ENCODE assay signal across 9 mouse cellular contexts in the genomic region with DNA sequence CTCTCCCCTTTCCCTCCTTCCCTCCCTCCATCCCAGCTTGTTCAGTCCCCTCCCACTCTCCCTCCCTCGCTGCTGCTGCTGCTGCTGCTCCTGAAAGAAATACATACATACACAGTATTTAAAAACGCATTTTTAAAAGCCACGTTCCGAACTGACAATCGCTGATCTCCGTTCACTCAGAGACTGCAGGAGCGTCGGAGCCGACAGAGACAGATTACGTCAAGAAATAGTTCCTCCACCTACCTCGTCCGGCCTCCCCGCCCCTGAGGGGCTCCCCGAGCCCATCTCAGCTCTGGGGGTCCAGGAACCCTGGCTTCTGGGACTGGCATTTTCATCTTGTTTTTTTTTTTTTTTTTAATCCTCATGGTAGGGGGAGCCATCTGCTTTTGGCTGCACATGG. TPM values are rescaled to one million over a fixed set of nuclear protein-coding genes. Genes with fewer than 3 reads are reported as not detected.
DNase-seq lines count a peak whose midpoint lies in the region; ATAC-seq and TF ChIP-seq lines count a peak whose summit lies in the region.
"Had no signal": no experiment of that assay in that cellular context is flagged by ENCODE, and none has a peak within 500 bp of the region (broad histone marks: within the 10 kb centered on the region; RNA-seq: fewer than 3 reads in every experiment).

No protein-coding gene starts in this region.

- H3K4me1 ChIP-seq in heart, embryonic 13.5 days = peaks cover 13% of the 10 kb centered on the region
- peaks cover 2 to 20% of the 10 kb centered on the region in 2 experiments; a peak in 3 of 4 replicates for H3K4me1 ChIP-seq in CH12.LX (ENCODE audit: control insufficient read depth in 1 of 2, insufficient read depth in 2 of 2)
- H3K4me1 ChIP-seq in forebrain, embryonic 14.5 days (ENCODE audit: control insufficient read depth, insufficient read depth, low read length) = 0 out of 2 replicates have a peak, but pooled peaks cover 3% of the 10 kb centered on the region
- peaks cover 36% of the 10 kb centered on the region for H3K4me1 ChIP-seq in limb, embryonic 15.5 days
- H3K4me1 ChIP-seq in lung, adult 2 months (ENCODE audit: control insufficient read depth, insufficient read depth, low read length) = peaks cover 7% of the 10 kb centered on the region; the same call in 1 of the 2 replicates

- peak overlapping the region; percentile 62 for H3K4me2 ChIP-seq in heart, embryonic 13.5 days
- H3K4me2 ChIP-seq in CH12.LX (ENCODE audit: insufficient read depth, low read depth, poor library complexity, severe bottlenecking) = peak overlapping the region; percentile 48
- peak overlapping the region; percentile 24 for H3K4me2 ChIP-seq in forebrain, embryonic 14.5 days (ENCODE audit: low read length)
- peak overlapping the region; percentile 69 for H3K4me2 ChIP-seq in limb, embryonic 15.5 days

- TF ChIP-seq EP300 in CH12.LX (IDR thresholded peaks at IDR 0.05; ENCODE audit: low read length) = no peak

- dilution Hi-C loops in CH12.LX (cut with MboI; ENCODE audit: extremely low pct_ligation_motif_present, extremely low pct_unique_long_range_greater_than_20kb, low sequenced_read_pairs) = no loop called here

- H3K9me3 ChIP-seq in heart, embryonic 13.5 days = no peaks in the 10 kb centered on the region
- H3K9me3 ChIP-seq in CH12.LX (replicated peaks; ENCODE audit: low read length) = no peaks in the 10 kb centered on the region
- no peaks in the 10 kb centered on the region for H3K9me3 ChIP-seq in forebrain, embryonic 14.5 days (replicated peaks; ENCODE audit: control insufficient read depth, low read length)
- no peaks in the 10 kb centered on the region for H3K9me3 ChIP-seq in limb, embryonic 15.5 days

- no peak for TF ChIP-seq RAD21 in CH12.LX (IDR thresholded peaks at IDR 0.05; ENCODE audit: low read depth, low read length)

- no peak for ATAC-seq in heart, embryonic 13.5 days (ENCODE audit: extremely low read depth, insufficient number of reproducible peaks, low FRiP score, low TSS enrichment)
- ATAC-seq in forebrain, embryonic 14.5 days = no peak
- ATAC-seq in limb, embryonic 15.5 days (ENCODE audit: insufficient number of reproducible peaks, low FRiP score, low TSS enrichment, low read depth) = no peak

- peaks cover 100% of the 10 kb centered on the region for H3K27me3 ChIP-seq in heart, embryonic 13.5 days (replicated peaks)
- peaks cover 92% of the 10 kb centered on the region for H3K27me3 ChIP-seq in CH12.LX (replicated peaks)
- H3K27me3 ChIP-seq in forebrain, embryonic 14.5 days (replicated peaks; ENCODE audit: control insufficient read depth, insufficient read depth, low read length) = peaks cover 97% of the 10 kb centered on the region
- peaks cover 93% of the 10 kb centered on the region for H3K27me3 ChIP-seq in limb, embryonic 15.5 days

- no peak overlapping the region for H3K27ac ChIP-seq in heart, embryonic 13.5 days (replicated peaks)
- no peak overlapping the region for H3K27ac ChIP-seq in CH12.LX (ENCODE audit: insufficient read depth, low read depth)
- no peak overlapping the region for H3K27ac ChIP-seq in forebrain, embryonic 14.5 days (ENCODE audit: low read depth, low read length)
- peak overlapping the region; percentile 50; the same call in 1 of the 2 replicates for H3K27ac ChIP-seq in limb, embryonic 15.5 days

- peak overlapping the region; percentile 42 for H3K4me3 ChIP-seq in heart, embryonic 13.5 days
- H3K4me3 ChIP-seq in CH12.LX (replicated peaks in 1 of 3; ENCODE audit: low read depth in 2 of 3, low read length in 2 of 3, poor library complexity in 1 of 3) = peak overlapping the region; percentile 20 to 52 (median 48)
- H3K4me3 ChIP-seq in forebrain, embryonic 14.5 days (ENCODE audit: low read depth, low read length) = 0 out of 2 replicates have a peak overlapping the region, but pooled peaks have one; percentile 13
- H3K4me3 ChIP-seq in limb, embryonic 15.5 days = peak overlapping the region; percentile 46
- H3K4me3 ChIP-seq in lung, adult 2 months (replicated peaks; ENCODE audit: extremely low read depth, low read depth, low read length) = no peak overlapping the region

- no peaks in the 10 kb centered on the region for H3K79me2 ChIP-seq in CH12.LX (replicated peaks; ENCODE audit: control insufficient read depth, extremely low read depth, insufficient read depth, poor library complexity, severe bottlenecking)

- no peak overlapping the region for H3K9ac ChIP-seq in heart, embryonic 13.5 days
- H3K9ac ChIP-seq in CH12.LX (ENCODE audit: insufficient read depth, low read depth) = no peak overlapping the region; the same call in 1 of the 2 replicates
- no peak overlapping the region for H3K9ac ChIP-seq in forebrain, embryonic 14.5 days (ENCODE audit: low read length)
- no peak overlapping the region for H3K9ac ChIP-seq in limb, embryonic 15.5 days

- H3K36me3 ChIP-seq in heart, embryonic 13.5 days = no peaks in the 10 kb centered on the region
- H3K36me3 ChIP-seq in CH12.LX (replicated peaks in 1 of 2; ENCODE audit: control insufficient read depth in 1 of 2, insufficient read depth in 1 of 2, low read length in 1 of 2) = no peaks in the 10 kb centered on the region
- H3K36me3 ChIP-seq in forebrain, embryonic 14.5 days (ENCODE audit: control insufficient read depth, insufficient read depth, low read length) = no peaks in the 10 kb centered on the region
- no peaks in the 10 kb centered on the region for H3K36me3 ChIP-seq in limb, embryonic 15.5 days

- no peak for TF ChIP-seq CTCF in CH12.LX (conservative IDR thresholded peaks at IDR 0.05 in 1 of 2, IDR thresholded peaks at IDR 0.05 in 1 of 2; ENCODE audit: low read depth in 2 of 2, low read length in 2 of 2)
- TF ChIP-seq CTCF in lung, adult 2 months (IDR thresholded peaks at IDR 0.05; ENCODE audit: insufficient read depth, low read length) = no peak

- in situ Hi-C loops in CH12.LX (cut with MboI; ENCODE audit: low pct_ligation_motif_present, low pct_unique_long_range_greater_than_20kb, low sequenced_read_pairs) = loop anchor here (10.0 kb wide), 1 partner anchor 334 kb away; a partner anchor contains a TSS

- DNase-seq in heart, postnatal 4 days = no peak
- no peak for DNase-seq in CH12.LX (ENCODE audit: extremely low read depth)
- DNase-seq in forebrain, embryonic 14.5 days (ENCODE audit: low spot score) = no peak
- no peak for DNase-seq in left cerebral cortex, adult 11 months (ENCODE audit: low spot score)
- DNase-seq in thymus, postnatal 10 days (ENCODE audit: low spot score in 2 of 2) = no peak
- no peak for DNase-seq in lung, adult 2 months

- WGBS in heart, embryonic 13.5 days = 0% methylated on average over 14 of the region's 14 CpGs
- 0% methylated on average over 14 of the region's 14 CpGs for WGBS in forebrain, embryonic 14.5 days
- under 1% methylated on average over 14 of the region's 14 CpGs for WGBS in limb, embryonic 15.5 days
- WGBS in lung, adult 2 months = 3% methylated on average over 14 of the region's 14 CpGs

- TF ChIP-seq POLR2A in CH12.LX (IDR thresholded peaks at IDR 0.05; ENCODE audit: low read depth, low read length) = no peak
- no peak for TF ChIP-seq POLR2A in lung, adult 2 months (IDR thresholded peaks at IDR 0.05; ENCODE audit: borderline replicate concordance, extremely low read depth, low read depth, low read length)

RNA-seq across cellular contexts. Expression of a gene that starts 4.7 kb away (rescaled TPM):
- not detected in 2 replicates for polyA plus RNA-seq in heart, embryonic 13.5 days (2015; fragmentation: Nextera tagmentation; extraction: Ambion mirVana)
- total RNA-seq in heart, postnatal 4 days (2021) = not detected
- total RNA-seq in CH12.LX (2012; rRNA removed) = not detected in 2 replicates
- total RNA-seq in CH12.LX (2014; rRNA removed) = 0.12 TPM in 1 of 2 replicates, not detected in the other
- polyA plus RNA-seq in CH12.LX (2012; ENCODE audit: insufficient read length, low read depth) = 0.20 and 0.26 TPM in 2 replicates
- not detected in 2 replicates for polyA plus RNA-seq in forebrain, embryonic 14.5 days (2014; fragmentation: Nextera tagmentation; extraction: Ambion mirVana)
- polyA plus RNA-seq in limb, embryonic 15.5 days (2015; fragmentation: Nextera tagmentation; extraction: Ambion mirVana) = 0.93 and 1.3 TPM in 2 replicates
- not detected in 2 replicates for polyA plus RNA-seq in lung, adult 2 months (2012; rRNA removed)
- total RNA-seq: layer of hippocampus, postnatal 14 days had no signal

RNA-seq across cellular contexts. Expression of a gene that starts 9.5 kb away (rescaled TPM):
- polyA plus RNA-seq in heart, embryonic 13.5 days (2015; fragmentation: Nextera tagmentation; extraction: Ambion mirVana) = 0.06 TPM in 1 of 2 replicates, not detected in the other
- total RNA-seq in heart, postnatal 4 days (2021) = not detected
- total RNA-seq in CH12.LX (2012; rRNA removed) (not detected in 2 replicates), CH12.LX (2014; rRNA removed) (not detected in 2 replicates)
- not detected in 2 replicates for polyA plus RNA-seq in CH12.LX (2012; ENCODE audit: insufficient read length, low read depth)
- not detected in 2 replicates for polyA plus RNA-seq in forebrain, embryonic 14.5 days (2014; fragmentation: Nextera tagmentation; extraction: Ambion mirVana)
- polyA plus RNA-seq in limb, embryonic 15.5 days (2015; fragmentation: Nextera tagmentation; extraction: Ambion mirVana) = 1.5 and 3.0 TPM in 2 replicates
- polyA plus RNA-seq in lung, adult 2 months (2012; rRNA removed) = not detected in 2 replicates
- total RNA-seq: layer of hippocampus, postnatal 14 days had no signal

RNA-seq across cellular contexts. Expression of a gene that starts 13.7 kb away (rescaled TPM):
- polyA plus RNA-seq in heart, embryonic 13.5 days (2015; fragmentation: Nextera tagmentation; extraction: Ambion mirVana) = 0.57 and 1.6 TPM in 2 replicates
- total RNA-seq in heart, postnatal 4 days (2021) = not detected
- not detected in 2 replicates for total RNA-seq in CH12.LX (2012; rRNA removed)
- 0.15 TPM in 1 of 2 replicates, not detected in the other for total RNA-seq in CH12.LX (2014; rRNA removed)
- 0.16 and 0.22 TPM in 2 replicates for polyA plus RNA-seq in CH12.LX (2012; ENCODE audit: insufficient read length, low read depth)
- not detected in 2 replicates for polyA plus RNA-seq in forebrain, embryonic 14.5 days (2014; fragmentation: Nextera tagmentation; extraction: Ambion mirVana)
- polyA plus RNA-seq in limb, embryonic 15.5 days (2015; fragmentation: Nextera tagmentation; extraction: Ambion mirVana) = 2.3 TPM in 2 replicates
- 0.36 and 1.6 TPM in 2 replicates for polyA plus RNA-seq in lung, adult 2 months (2012; rRNA removed)
- total RNA-seq: layer of hippocampus, postnatal 14 days had no signal

RNA-seq across cellular contexts. Expression of a gene that starts 14.3 kb away (rescaled TPM):
- polyA plus RNA-seq in heart, embryonic 13.5 days (2015; fragmentation: Nextera tagmentation; extraction: Ambion mirVana) = not detected in 2 replicates
- not detected for total RNA-seq in heart, postnatal 4 days (2021)
- total RNA-seq in CH12.LX (2012; rRNA removed) = not detected in 2 replicates
- not detected in 2 replicates for total RNA-seq in CH12.LX (2014; rRNA removed)
- 0.11 and 0.12 TPM in 2 replicates for polyA plus RNA-seq in CH12.LX (2012; ENCODE audit: insufficient read length, low read depth)
- not detected in 2 replicates for polyA plus RNA-seq in forebrain, embryonic 14.5 days (2014; fragmentation: Nextera tagmentation; extraction: Ambion mirVana)
- polyA plus RNA-seq in limb, embryonic 15.5 days (2015; fragmentation: Nextera tagmentation; extraction: Ambion mirVana) = 5.6 and 6.0 TPM in 2 replicates
- not detected in 2 replicates for polyA plus RNA-seq in lung, adult 2 months (2012; rRNA removed)
- total RNA-seq: layer of hippocampus, postnatal 14 days had no signal

RNA-seq across cellular contexts. Expression of a gene that starts 17.1 kb away (rescaled TPM):
- polyA plus RNA-seq in heart, embryonic 13.5 days (2015; fragmentation: Nextera tagmentation; extraction: Ambion mirVana) = 0.22 and 0.25 TPM in 2 replicates
- total RNA-seq in heart, postnatal 4 days (2021) = under 1 TPM in 1 of 2 experiments, not detected in 1; 0.16 TPM
- 0.42 and 0.76 TPM in 2 replicates for total RNA-seq in CH12.LX (2012; rRNA removed)
- 0.59 and 0.79 TPM in 2 replicates for total RNA-seq in CH12.LX (2014; rRNA removed)
- polyA plus RNA-seq in CH12.LX (2012; ENCODE audit: insufficient read length, low read depth) = 2.9 and 4.5 TPM in 2 replicates
- not detected in 2 replicates for polyA plus RNA-seq in forebrain, embryonic 14.5 days (2014; fragmentation: Nextera tagmentation; extraction: Ambion mirVana)
- polyA plus RNA-seq in limb, embryonic 15.5 days (2015; fragmentation: Nextera tagmentation; extraction: Ambion mirVana) = 1.7 and 2.3 TPM in 2 replicates
- polyA plus RNA-seq in lung, adult 2 months (2012; rRNA removed) = 0.34 TPM in 1 of 2 replicates, not detected in the other
- total RNA-seq: layer of hippocampus, postnatal 14 days had no signal
